Mouse (Mus musculus) heart, adult 2 months (tissue): ENCODE measurements at regions not wholly inside any gene's neighbourhood (a gene's known extent, or its start where the extent isn't known, plus 50 kb on each side); places are given as distances from the start of the nearest gene placed in this dataset.

Experiments
- DNase-seq, 2 experiments: peaks; one replicate each; pipeline ENCODE4 v3.0.0; 2021
- H3K27ac ChIP-seq: fragments of 200-600 bp; 2 replicates; pipeline ENCODE4 v1.8.1; 2022
- H3K27me3 ChIP-seq: fragments of 200-500 bp; 2 replicates; pipeline ENCODE4 v1.6.1; 2012; ENCODE audit warnings: mild to moderate bottlenecking, low read length, inconsistent platforms, mixed read lengths; ENCODE audit not compliant: control insufficient read depth, insufficient read depth
- H3K36me3 ChIP-seq: fragments of 200-500 bp; 2 replicates; pipeline ENCODE4 v1.6.1; 2012; ENCODE audit warnings: low read length, inconsistent platforms; ENCODE audit not compliant: control insufficient read depth, insufficient read depth
- H3K4me1 ChIP-seq: fragments of 200-500 bp; 2 replicates; pipeline ENCODE4 v1.6.1; 2011; ENCODE audit warnings: low read length; ENCODE audit not compliant: control insufficient read depth, insufficient read depth
- H3K4me3 ChIP-seq: fragments of 200-600 bp; 2 replicates; pipeline ENCODE4 v1.8.1; 2022
- H3K79me2 ChIP-seq: fragments of 200-500 bp; replicated peaks from 2 replicates; pipeline ENCODE4 v1.6.1; 2012; ENCODE audit warnings: mild to moderate bottlenecking, inconsistent platforms, low read length, moderate library complexity, mixed read lengths; ENCODE audit not compliant: control insufficient read depth, insufficient read depth
- H3K9ac ChIP-seq: fragments of 200-500 bp; 2 replicates; pipeline ENCODE4 v1.6.1; 2012; ENCODE audit warnings: low read depth, mild to moderate bottlenecking, control low read depth, inconsistent platforms, low read length, mixed read lengths
- CTCF ChIP-seq: fragments of 200-600 bp; IDR thresholded peaks from 2 replicates; pipeline ENCODE4 v1.8.1; 2022; ENCODE audit warnings: antibody characterized with exemption, mild to moderate bottlenecking, moderate library complexity
- EP300 ChIP-seq: fragments of 200-500 bp; IDR thresholded peaks from 2 replicates; pipeline ENCODE4 v1.6.1; 2011; ENCODE audit warnings: low read depth, low read length, control low read depth; ENCODE audit not compliant: insufficient read depth
- POLR2A ChIP-seq: fragments of 200-500 bp; IDR thresholded peaks from 2 replicates; pipeline ENCODE4 v1.6.1; 2011; ENCODE audit warnings: mild to moderate bottlenecking, low read depth, low read length, control low read depth; ENCODE audit not compliant: insufficient read depth
- WGBS: fragments of 180-500 bp; shearing (Covaris S2); methylation state at CpG from one replicate; pipeline ENCODE4 v1.1.7; 2018; 5-methylcytosine and 5-hydroxymethylcytosine counted together
- intact Hi-C: fragments of 180-260 bp; cut with DNase I; formaldehyde crosslinking; loops from one replicate; pipeline ENCODE4 v1.15.1; 2025

- no peaks in the 10 kb centered on the region for H3K4me1 ChIP-seq
- H3K27me3 ChIP-seq: no peaks in the 10 kb centered on the region
- DNase-seq: no peak
- TF ChIP-seq POLR2A (no peak), EP300 (no peak), CTCF (no peak)
- no peak overlapping the region for H3K4me3 ChIP-seq
- no peaks in the 10 kb centered on the region for H3K36me3 ChIP-seq
- H3K79me2 ChIP-seq: no peaks in the 10 kb centered on the region
- no peak overlapping the region for H3K27ac ChIP-seq
- intact Hi-C loops: no loop called here
- H3K9ac ChIP-seq: no peak overlapping the region
- WGBS: 91% methylated on average over 8 of the region's 8 CpGs
Measured at GRCm38 (mm10) chr13:52055741-52056140, 209.3 kb downstream of the Gadd45g start.

- Histone ChIP-seq H3K4me3 (no peak overlapping the region), H3K36me3 (no peaks in the 10 kb centered on the region)
Measured at GRCm38 (mm10) chr13:52057456-52057855, 211.0 kb downstream of the Gadd45g start.

GRCm38 (mm10) chr13:52059756-52060417 lies 213.4 kb downstream of the Gadd45g start:
- no peak for TF ChIP-seq CTCF
- TF ChIP-seq POLR2A: no peak
- no peak for TF ChIP-seq EP300
- WGBS: 78% methylated on average over 22 of the region's 22 CpGs
- no peaks in the 10 kb centered on the region for H3K79me2 ChIP-seq
- no peak overlapping the region for H3K4me3 ChIP-seq
- no peaks in the 10 kb centered on the region for H3K4me1 ChIP-seq
- DNase-seq: no peak
- no peaks in the 10 kb centered on the region for H3K27me3 ChIP-seq
- H3K27ac ChIP-seq: no peak overlapping the region
- no peak overlapping the region for H3K9ac ChIP-seq
- no peaks in the 10 kb centered on the region for H3K36me3 ChIP-seq
- intact Hi-C loops: no loop called here

More at GRCm38 (mm10) chr13:52057456-52057855, 211.0 kb downstream of the Gadd45g start:
- Histone ChIP-seq H3K9ac (no peak overlapping the region), H3K27ac (no peak overlapping the region), H3K27me3 (no peaks in the 10 kb centered on the region), H3K4me1 (no peaks in the 10 kb centered on the region), H3K79me2 (no peaks in the 10 kb centered on the region)
- TF ChIP-seq POLR2A: no peak
- no peak for TF ChIP-seq CTCF
- TF ChIP-seq EP300: no peak
- intact Hi-C loops: no loop called here
- WGBS: 80% methylated on average over 10 of the region's 10 CpGs
- no peak for DNase-seq

GRCm38 (mm10) chr13:52060418-52060870 lies 214.0 kb downstream of the Gadd45g start:
- no peaks in the 10 kb centered on the region for H3K4me1 ChIP-seq
- no peaks in the 10 kb centered on the region for H3K79me2 ChIP-seq
- TF ChIP-seq EP300 (no peak), POLR2A (no peak), CTCF (no peak)
- H3K36me3 ChIP-seq: no peaks in the 10 kb centered on the region
- no peak overlapping the region for H3K9ac ChIP-seq
- H3K4me3 ChIP-seq: no peak overlapping the region
- H3K27me3 ChIP-seq: no peaks in the 10 kb centered on the region
- 41% methylated on average over 10 of the region's 10 CpGs for WGBS
- no peak overlapping the region for H3K27ac ChIP-seq
- DNase-seq: no peak
- intact Hi-C loops: no loop called here

- H3K27ac ChIP-seq: no peak overlapping the region
- no peak for DNase-seq
- TF ChIP-seq CTCF: no peak
- no peak for TF ChIP-seq EP300
- no peaks in the 10 kb centered on the region for H3K27me3 ChIP-seq
- intact Hi-C loops: no loop called here
- no peak overlapping the region for H3K9ac ChIP-seq
- no peak overlapping the region for H3K4me3 ChIP-seq
- H3K36me3 ChIP-seq: no peaks in the 10 kb centered on the region
- no peaks in the 10 kb centered on the region for H3K79me2 ChIP-seq
- H3K4me1 ChIP-seq: no peaks in the 10 kb centered on the region
Measured at GRCm38 (mm10) chr13:52061454-52061853, 215.0 kb downstream of the Gadd45g start.

- no peak overlapping the region for H3K27ac ChIP-seq
- no peaks in the 10 kb centered on the region; the same call in 1 of the 2 replicates for H3K4me1 ChIP-seq
- WGBS: 77% methylated on average over 4 of the region's 4 CpGs
- no peaks in the 10 kb centered on the region for H3K27me3 ChIP-seq
- no peak overlapping the region for H3K9ac ChIP-seq
- no peaks in the 10 kb centered on the region for H3K36me3 ChIP-seq
- no peaks in the 10 kb centered on the region for H3K79me2 ChIP-seq
- intact Hi-C loops: no loop called here
- TF ChIP-seq CTCF (no peak), POLR2A (no peak), EP300 (no peak)
- no peak for DNase-seq
- H3K4me3 ChIP-seq: no peak overlapping the region
Measured at GRCm38 (mm10) chr13:52061881-52062280, 215.4 kb downstream of the Gadd45g start.
